Mouse (Mus musculus) heart, postnatal 36 days (tissue): ENCODE data around the gene Hspa12b. TPM values are rescaled to one million over a fixed set of nuclear protein-coding genes. Genes with fewer than 3 reads are reported as not detected.
"Not testable (repeated sequence)": the region's sequence is repeated elsewhere in the genome, so short reads cannot be mapped to it uniquely, and the experiment has no call there.

Experiments used
- DNase-seq, 2 experiments: peaks; one replicate each; pipeline ENCODE4 v3.0.0; 2021 to 2022
- intact Hi-C: fragments of 180-260 bp; cut with DNase I; formaldehyde crosslinking; loops from one replicate; pipeline ENCODE4 v1.15.1; 2025
- total RNA-seq, 2 experiments: library from RNA; stranded (reverse); gene quantifications; 2 replicates each; pipeline ENCODE4 v1.2.3; 2021

The Hspa12b gene
- 10 to 100 TPM; 32.1 to 44.1 TPM for total RNA-seq

GRCm38 (mm10) chr2:131127161-131127730 is at the start of gene Hspa12b:
TSS of gene Hspa12b (plus strand) at chr2:131127280.
- peak; percentile 76 to 79 for DNase-seq
- intact Hi-C loops = no loop called here

DNA sequence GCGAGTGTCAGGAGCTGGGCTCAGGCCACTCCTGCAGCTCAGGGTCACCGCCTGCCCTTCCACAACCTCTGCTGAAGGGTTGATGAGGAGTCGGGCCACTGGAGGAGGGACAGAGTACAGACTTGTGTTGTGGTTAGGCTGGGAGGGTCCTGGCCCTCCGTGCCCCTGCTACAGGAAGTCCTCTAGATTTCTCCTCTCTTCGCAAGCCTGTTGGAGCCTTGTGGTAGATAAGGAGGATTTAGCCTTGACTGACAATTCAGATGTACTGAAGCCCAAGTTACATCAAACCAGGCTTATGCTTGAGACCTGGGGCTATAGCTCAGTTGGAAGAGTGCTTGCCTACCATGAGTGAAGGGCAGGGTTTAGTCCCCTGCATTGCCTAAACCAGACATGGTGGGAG is 46.6 kb upstream of the Hspa12b start:
- intact Hi-C loops = no loop called here
- DNase-seq = no peak

DNA sequence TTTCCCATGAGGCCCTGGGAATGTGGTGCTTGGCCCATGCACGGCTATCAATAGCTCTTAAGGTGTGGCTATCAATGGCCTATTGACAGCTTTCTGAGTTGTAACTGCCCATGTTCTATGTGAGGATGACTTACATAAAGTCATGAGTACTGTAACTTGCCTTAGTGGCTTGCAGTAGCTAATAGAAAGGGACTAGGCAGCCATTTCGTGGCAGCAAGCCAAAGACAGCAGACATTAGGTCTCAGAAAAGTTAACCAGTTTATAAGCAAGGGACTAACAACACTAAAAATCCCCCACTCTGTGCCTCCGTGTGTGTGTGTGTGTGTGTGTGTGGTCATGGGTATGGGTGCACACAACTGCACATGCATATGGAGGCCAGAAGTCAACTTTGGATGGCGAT is 42.9 kb upstream of the Hspa12b start:
- intact Hi-C loops = no loop called here
- DNase-seq = no peak

DNA sequence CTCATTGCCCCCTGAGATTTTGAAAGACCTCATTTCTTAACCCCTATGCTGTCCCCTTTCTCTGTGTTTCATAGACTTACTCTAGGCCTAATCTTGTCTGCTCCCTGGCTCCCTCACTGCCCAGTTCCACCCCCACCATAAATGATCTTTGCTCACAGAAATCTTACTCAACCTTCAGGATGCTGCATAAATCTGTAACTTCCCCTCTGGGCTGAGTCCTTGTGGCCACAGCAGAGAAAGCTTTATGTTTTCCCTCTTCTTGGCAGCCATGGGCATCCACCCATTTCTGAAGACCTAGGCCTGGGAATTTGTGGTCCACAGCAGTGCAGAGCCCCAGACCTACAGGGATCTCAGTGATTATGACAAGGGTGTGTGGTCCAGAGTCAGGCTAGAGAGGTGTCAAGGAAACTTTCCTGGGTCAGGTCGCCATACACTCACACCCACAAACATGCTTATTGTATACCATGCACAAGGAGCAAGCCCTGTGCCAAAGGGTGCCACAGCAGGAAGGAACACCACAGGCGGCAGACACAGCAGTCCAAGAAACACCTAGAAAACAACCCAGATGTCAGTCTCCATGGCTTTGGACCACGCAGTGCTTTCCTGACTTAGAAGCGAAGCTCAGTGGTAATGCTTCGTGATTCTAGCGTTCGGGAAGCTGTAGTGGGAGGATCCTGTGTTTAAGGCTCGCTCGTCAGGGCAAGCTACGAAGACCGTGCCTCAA is 40.3 kb upstream of the Hspa12b start, which contains the start of gene Siglec1:
Gene Siglec1, minus strand, starts transcription at position 99 of the 724 bp plus-strand sequence.
- no peak for DNase-seq
- intact Hi-C loops = no loop called here

DNA sequence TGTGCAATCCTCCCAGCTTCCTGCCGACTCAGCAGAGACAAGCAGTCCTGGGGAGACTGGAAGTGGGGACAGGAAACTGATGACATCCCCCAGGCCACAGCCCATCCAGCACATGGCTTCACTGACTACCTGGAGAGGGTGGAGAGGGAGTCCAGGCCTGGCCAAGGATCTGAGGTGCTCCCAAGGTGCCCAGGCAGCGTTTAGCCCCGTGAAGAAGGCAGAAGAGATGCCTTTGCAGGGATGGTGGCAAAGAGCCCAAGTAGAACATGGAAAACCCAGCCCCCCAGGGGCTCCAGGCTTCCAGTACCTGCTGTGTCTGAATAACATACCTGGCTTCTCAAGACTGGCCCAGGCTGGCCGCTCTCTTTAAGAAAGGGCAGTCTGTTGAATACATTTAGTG is 38.5 kb upstream of the Hspa12b start:
- intact Hi-C loops = no loop called here
- DNase-seq = no peak

DNA sequence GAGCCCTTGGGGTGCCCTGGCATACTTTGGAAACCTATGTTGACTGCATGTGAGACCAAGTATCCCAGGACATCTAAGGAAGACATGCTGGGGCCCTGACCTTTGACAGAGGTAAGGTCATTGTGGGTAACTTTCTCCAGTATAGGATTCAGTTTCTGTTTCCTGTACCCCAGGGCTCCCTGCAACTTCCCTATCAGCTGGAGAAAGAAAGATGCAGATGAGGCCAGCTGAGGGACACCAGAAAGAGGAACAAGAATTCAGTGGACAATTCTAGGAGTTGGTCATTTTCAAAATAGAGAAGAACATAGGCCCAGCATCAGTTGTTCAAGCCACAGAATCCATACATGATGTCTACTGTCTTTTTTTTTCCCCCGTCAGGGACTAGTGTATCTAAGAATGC is 37.4 kb upstream of the Hspa12b start:
- DNase-seq = peak in 1 of 2 experiments; percentile 25
- intact Hi-C loops = no loop called here

- DNase-seq = peak; percentile 30 to 40
- intact Hi-C loops = no loop called here
These were observed 36.2 kb upstream of the Hspa12b start for GRCm38 (mm10) chr2:131090852-131091251.

DNA sequence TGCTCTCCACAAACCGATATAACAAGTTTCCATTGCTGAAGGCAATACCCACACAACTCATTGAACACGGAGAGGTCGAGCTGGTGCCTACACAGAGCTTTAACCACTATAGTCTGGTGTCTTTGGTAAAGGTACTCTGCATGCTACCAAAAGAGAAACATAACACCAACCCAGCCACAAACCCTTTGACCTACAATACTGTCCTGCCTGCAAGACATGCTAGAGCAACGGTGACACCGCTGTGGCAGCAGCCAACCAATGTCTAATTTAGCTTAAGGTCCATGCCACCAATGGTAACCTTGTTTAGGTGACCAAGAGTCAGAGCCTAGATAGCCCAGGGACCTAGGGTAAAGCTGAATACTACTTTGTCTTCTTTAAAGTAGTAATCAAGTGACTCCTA is 33.5 kb upstream of the Hspa12b start:
- intact Hi-C loops = no loop called here
- DNase-seq = peak in 1 of 2 experiments; percentile 0

DNA sequence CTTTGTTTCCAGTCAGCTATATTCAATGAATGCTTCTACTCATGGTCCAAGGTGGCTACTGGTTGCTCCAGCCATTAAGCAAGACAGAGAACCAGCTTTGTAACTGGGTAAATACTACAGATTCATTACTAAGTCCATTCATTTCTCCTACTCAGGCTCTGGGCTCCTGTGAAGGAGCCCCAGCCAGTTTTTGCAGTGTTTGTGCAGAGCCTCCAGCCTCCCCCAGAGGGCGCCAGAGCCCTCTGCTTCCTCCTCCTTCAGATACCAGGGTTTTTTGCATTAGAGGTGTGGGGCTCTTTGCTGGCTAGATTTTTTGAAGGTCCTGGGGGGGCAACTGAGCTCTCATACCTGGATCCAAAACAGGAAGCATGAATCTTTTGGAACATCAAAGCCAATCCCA is 32.3 kb upstream of the Hspa12b start:
- intact Hi-C loops = loop anchor here (1.0 to 2.0 kb wide), 6 partner anchors 38 to 322 kb away; partner anchors contain the start of gene 1700037H04Rik
- DNase-seq = peak; percentile 85 to 86

DNA sequence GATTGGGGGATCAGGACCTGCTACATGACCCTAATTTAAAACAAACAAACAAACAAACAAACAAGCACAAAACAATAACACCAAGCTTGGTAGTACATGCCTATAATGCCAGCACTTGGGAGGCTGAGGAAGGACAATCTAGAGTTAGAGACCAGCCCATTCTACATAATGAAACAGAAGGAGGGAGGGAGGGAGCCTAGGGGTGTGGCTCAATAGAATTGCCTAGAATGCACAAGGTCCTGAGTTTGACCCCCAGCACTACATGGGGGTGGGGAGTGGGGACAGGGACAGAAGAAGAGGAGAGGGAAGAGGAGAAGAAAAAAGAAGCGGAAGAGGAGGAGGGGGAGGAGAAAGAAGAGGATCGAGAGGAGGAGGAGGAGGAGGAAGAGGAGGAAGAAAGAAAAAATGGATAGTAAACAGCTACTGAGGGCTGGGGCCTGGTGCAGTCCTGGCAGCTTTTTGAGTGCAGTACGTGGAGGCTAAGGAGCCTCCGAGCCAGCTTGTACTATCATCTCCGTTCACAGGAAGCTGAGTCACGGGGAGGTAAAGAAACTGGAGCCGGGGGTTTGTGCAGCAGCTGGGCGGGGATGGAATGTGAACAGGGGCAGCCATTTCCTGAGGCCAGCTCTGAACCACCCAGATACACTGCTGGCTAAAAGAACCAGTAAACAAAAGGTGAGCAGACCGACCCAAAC is 30.8 kb upstream of the Hspa12b start:
- intact Hi-C loops = no loop called here
- DNase-seq = peak; percentile 57

DNA sequence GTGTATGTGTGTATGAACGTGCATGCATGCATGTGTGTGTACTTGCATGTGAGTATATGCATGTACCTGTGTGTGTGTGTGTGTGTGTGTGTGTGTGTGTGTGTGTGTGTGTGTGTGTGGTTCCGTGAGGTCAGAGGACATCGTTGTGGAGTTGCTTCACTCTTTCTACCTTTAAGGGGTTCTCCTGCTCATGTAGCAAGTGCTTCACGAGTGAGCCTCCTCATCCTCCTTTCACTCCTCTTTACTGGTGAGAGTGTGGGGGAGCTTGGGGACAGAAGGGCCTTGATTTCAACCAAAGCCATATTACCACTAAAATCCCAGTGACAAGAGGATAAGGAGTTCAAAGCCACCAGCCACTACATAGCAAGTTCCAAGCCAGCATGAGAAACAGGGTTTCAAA is 30.0 kb upstream of the Hspa12b start:
- no peak for DNase-seq
- intact Hi-C loops = no loop called here

DNA sequence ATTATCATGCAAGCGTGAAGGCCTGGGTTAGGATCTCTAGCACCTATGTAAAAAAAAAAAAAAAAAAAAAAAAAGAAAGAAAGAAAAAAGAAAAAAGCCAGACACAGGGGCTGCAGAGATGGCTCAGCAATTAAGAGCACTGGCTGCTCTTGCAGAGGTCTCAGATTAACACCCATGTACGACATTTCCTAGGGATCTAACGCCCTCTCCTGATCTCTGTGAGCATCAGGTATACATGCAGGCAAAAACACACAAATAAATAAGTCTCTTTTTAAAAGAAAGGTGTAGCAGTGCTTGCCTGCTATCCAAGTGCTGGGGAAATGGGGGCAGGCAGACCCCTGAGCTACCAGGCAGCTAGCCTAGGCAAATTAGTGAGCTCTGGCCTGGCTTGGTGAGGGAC is 25.6 kb upstream of the Hspa12b start:
- DNase-seq = peak in 1 of 2 experiments; percentile 0
- intact Hi-C loops = no loop called here

GRCm38 (mm10) chr2:131104021-131104420 is 23.1 kb upstream of the Hspa12b start:
- no peak for DNase-seq
- intact Hi-C loops = loop anchor here (2.0 kb wide), 1 partner anchor 371 kb away; no protein-coding TSS in a partner anchor

GRCm38 (mm10) chr2:131105061-131105460 is 22.0 kb upstream of the Hspa12b start:
- intact Hi-C loops = loop anchor here (2.0 kb wide), 1 partner anchor 372 kb away; no protein-coding TSS in a partner anchor
- not testable (repeated sequence) for DNase-seq

- intact Hi-C loops = loop anchor here (2.0 kb wide), 1 partner anchor 373 kb away; no protein-coding TSS in a partner anchor
- no peak for DNase-seq
These were observed 21.1 kb upstream of the Hspa12b start for GRCm38 (mm10) chr2:131105989-131106388.

DNA sequence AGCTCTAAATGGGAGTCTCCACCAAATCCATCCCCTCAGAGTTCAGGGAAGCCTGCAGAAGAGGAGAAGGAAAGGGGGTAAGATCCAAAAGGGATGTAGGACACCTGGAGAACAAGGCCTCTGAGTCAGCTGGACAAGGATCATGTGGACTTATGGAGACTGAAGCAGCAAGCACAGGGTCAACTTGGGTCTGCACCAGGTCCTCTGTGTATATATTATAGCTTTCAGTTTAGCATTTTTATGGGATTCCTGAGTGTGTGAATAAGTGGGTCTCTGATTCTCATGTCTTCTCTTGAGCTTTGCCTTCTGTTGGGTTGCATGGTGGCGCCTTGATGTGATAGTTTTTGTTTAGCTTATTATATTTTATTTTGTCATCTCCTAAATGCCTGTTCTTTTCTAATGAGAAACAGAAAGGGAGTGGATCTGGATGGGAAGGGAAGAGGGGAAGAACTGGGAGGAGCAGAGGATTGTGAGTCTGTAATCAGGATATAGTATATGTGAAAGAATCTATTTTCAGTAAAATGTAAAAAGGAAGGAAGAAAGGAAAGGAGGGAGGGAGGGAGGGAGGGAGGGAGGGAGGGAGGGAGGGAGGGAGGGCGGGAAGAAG is 8.0 kb upstream of the Hspa12b start:
- DNase-seq = no peak
- intact Hi-C loops = no loop called here

DNA sequence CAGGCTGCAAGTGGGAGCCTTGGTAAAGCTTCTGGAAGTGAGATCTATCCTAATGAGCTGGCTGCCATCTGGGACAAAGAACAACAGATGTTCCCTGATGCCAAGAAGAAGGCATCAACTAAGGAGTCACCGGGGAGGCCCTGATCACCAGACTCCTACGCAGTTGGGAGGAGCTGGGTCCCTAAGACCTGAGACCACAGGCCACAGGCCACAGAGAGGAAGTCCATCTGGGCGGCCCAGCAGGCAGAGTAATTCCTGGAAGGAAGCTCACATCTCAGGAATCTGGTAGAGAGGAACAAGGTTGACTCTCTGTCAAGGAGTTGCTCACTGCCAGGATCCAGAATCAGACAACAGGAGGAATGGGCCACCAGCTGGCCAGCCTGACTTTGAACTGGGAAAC is 2.9 kb upstream of the Hspa12b start:
- intact Hi-C loops = no loop called here
- DNase-seq = peak in 1 of 2 experiments; percentile 39

GRCm38 (mm10) chr2:131125157-131125963 is 1.7 kb upstream of the Hspa12b start:
- intact Hi-C loops = no loop called here

DNA sequence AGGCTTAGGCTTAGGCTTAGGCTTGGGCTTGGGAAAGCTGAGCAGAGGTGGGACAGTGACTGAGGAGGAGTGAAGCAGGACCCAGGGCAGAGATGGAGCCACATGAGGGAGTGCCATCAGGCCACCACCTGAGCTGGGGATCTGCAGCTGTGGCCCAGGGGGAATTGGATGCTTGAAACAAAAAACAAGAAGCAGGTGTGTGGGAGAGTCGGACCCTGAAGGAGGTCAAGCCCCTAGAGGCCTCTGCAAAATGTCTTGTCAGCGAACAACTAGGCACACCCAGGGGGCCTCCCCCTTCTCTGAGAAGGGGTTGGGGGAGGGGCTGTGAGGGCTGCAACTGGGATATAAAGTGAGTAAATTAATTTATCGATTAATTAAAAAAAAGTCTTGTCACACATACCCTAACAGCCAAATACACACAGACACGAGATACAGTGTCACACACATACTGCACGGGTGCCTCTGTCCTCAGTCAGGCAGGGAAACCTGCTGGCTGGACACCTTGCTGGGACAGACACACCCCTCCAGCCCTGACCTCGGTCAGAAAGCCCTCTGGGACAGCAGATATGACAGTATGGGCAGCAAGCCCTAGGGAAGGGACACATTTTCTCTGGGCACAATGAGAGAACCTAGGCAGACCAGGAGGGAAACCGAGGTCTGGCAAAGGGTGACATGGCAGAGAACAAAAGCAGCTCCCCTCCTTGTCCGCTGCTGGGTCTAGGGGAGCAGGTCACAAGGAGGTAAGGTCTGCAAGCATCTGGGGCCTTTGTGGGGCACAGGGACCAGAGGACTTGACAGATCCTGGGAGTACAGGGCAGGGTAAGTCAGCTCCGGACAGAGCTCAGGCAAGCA is 890 bp upstream of the Hspa12b start:
- intact Hi-C loops = no loop called here

More at GRCm38 (mm10) chr2:131125157-131125963, 1.7 kb upstream of the Hspa12b start:
- no peak for DNase-seq

More for the DNA sequence above, 890 bp upstream of the Hspa12b start:
- DNase-seq = peak in 1 of 2 experiments; percentile 5
